Mouse (Mus musculus) testis, adult 2 months (tissue): ENCODE measurements at regions not wholly inside any gene's neighbourhood (a gene's known extent, or its start where the extent isn't known, plus 50 kb on each side); places are given as distances from the start of the nearest gene placed in this dataset.

ENCODE experiments used
- CTCF ChIP-seq: fragments of 200-500 bp; IDR thresholded peaks from 2 replicates; pipeline ENCODE4 v1.5.1; 2012; ENCODE audit warnings: low read depth, mild to moderate bottlenecking, inconsistent platforms, low read length, moderate library complexity; ENCODE audit not compliant: control insufficient read depth, insufficient read depth, insufficient replicate concordance
- POLR2A ChIP-seq: fragments of 200-500 bp; IDR thresholded peaks from 2 replicates; pipeline ENCODE4 v1.6.1; 2012; ENCODE audit warnings: low read depth, mild to moderate bottlenecking, inconsistent platforms, low read length, moderate library complexity; ENCODE audit not compliant: control insufficient read depth

DNA sequence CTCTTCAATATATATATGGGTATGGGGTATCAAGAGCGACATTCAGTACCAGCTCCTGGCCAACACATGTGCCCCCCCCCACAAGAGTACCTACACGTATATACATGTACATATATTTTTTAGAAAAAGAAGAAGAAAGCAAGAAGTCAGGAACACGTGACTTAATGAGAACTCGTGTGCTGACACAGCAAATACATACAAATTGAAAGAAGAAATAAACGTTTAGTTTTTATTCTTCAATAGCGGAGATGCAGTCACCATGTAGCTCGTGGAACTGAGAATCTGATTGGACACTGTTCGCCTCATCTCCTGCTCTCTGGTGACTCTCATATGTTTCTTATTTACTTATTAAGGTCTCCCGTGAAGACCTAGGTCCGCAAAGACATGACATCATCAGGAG is 80.3 kb upstream of the Six2 start:
- TF ChIP-seq CTCF, result no peak
- TF ChIP-seq POLR2A, result no peak
